Mouse (Mus musculus) lung, postnatal 36 days (tissue): Measurements from ENCODE around the gene Klrb1a.
A peak's percentile ranks its signal among the peaks of the same experiment; 100 is the strongest.

Experiments used
- DNase-seq: peaks from one replicate; pipeline ENCODE4 v3.0.0; 2022; ENCODE audit warnings: mixed read lengths

Gene Klrb1a

GRCm38 (mm10) chr6:128599555-128599954 is 23.8 kb downstream of the Klrb1a start:
- peak; percentile 60 for DNase-seq

GRCm38 (mm10) chr6:128598256-128599047 is 24.9 kb downstream of the Klrb1a start:
- DNase-seq, result no peak

GRCm38 (mm10) chr6:128597121-128597522 is 26.2 kb downstream of the Klrb1a start:
- DNase-seq, result peak; percentile 92

GRCm38 (mm10) chr6:128594651-128595050 is 28.7 kb downstream of the Klrb1a start:
- no peak for DNase-seq

- DNase-seq, result no peak
These were observed 33.9 kb downstream of the Klrb1a start for GRCm38 (mm10) chr6:128589426-128589825.

GRCm38 (mm10) chr6:128587619-128588018 is 35.7 kb downstream of the Klrb1a start:
- DNase-seq, result no peak

GRCm38 (mm10) chr6:128585642-128586245 is 37.6 kb downstream of the Klrb1a start:
- DNase-seq, result no peak

GRCm38 (mm10) chr6:128584070-128584660 is 39.2 kb downstream of the Klrb1a start:
- DNase-seq, result peak; percentile 46

- no peak for DNase-seq
These were observed 41.8 kb downstream of the Klrb1a start, which contains the start of gene A2ml1 for GRCm38 (mm10) chr6:128581508-128581907. A2ml1 (minus strand) TSS chr6:128581608.

GRCm38 (mm10) chr6:128577301-128577700 is 46.0 kb downstream of the Klrb1a start:
- no peak for DNase-seq

- DNase-seq, result no peak
These were observed 56.7 kb downstream of the Klrb1a start for GRCm38 (mm10) chr6:128566589-128566988.
